Mouse (Mus musculus) cerebellum, adult 2 months (tissue): ENCODE results near the gene Emc4. TPM values are rescaled to one million over a fixed set of nuclear protein-coding genes. Genes with fewer than 3 reads are reported as not detected.

Source experiments
- DNase-seq, 2 experiments: peaks; one replicate each; pipeline ENCODE4 v3.0.0; 2021
- H3K27ac ChIP-seq: fragments of 200-500 bp; 2 replicates; pipeline ENCODE4 v1.5.1; 2012; ENCODE audit warnings: low read length, control low read depth, inconsistent platforms; ENCODE audit not compliant: insufficient read depth
- H3K27me3 ChIP-seq: fragments of 200-500 bp; 2 replicates; pipeline ENCODE4 v1.6.1; 2012; ENCODE audit warnings: inconsistent platforms, mild to moderate bottlenecking, low read length, moderate library complexity; ENCODE audit not compliant: control insufficient read depth, insufficient read depth
- H3K4me1 ChIP-seq: fragments of 200-500 bp; 2 replicates; pipeline ENCODE4 v1.6.1; 2011; ENCODE audit warnings: low read length; ENCODE audit not compliant: control insufficient read depth, insufficient read depth
- H3K4me3 ChIP-seq: fragments of 200-500 bp; replicated peaks from 2 replicates; pipeline ENCODE3; 2011; ENCODE audit warnings: mild to moderate bottlenecking, low read depth, low read length, control low read depth; ENCODE audit not compliant: insufficient read depth
- CTCF ChIP-seq: fragments of 200-500 bp; IDR thresholded peaks from 2 replicates; pipeline ENCODE4 v1.5.1; 2011; ENCODE audit warnings: low read depth, mild to moderate bottlenecking, control low read depth, low read length, moderate library complexity, borderline replicate concordance; ENCODE audit not compliant: insufficient read depth
- POLR2A ChIP-seq: fragments of 200-500 bp; IDR thresholded peaks from 2 replicates; pipeline ENCODE4 v1.6.1; 2011; ENCODE audit warnings: low read length, control low read depth, borderline replicate concordance; ENCODE audit not compliant: insufficient read depth
- WGBS: fragments of 180-500 bp; shearing (Covaris S2); methylation state at CpG from one replicate; pipeline ENCODE4 v1.1.7; 2018; 5-methylcytosine and 5-hydroxymethylcytosine counted together
- polyA plus RNA-seq: library from polyadenylated mRNA; depleted of rRNA; stranded (reverse); fragments of >200 nt; gene quantifications from 2 replicates; pipeline ENCODE4 v1.2.3, GENCODE M21; 2012; rRNA removed

The Emc4 gene
- polyA plus RNA-seq, 1 experiment, result 256 TPM

DNA sequence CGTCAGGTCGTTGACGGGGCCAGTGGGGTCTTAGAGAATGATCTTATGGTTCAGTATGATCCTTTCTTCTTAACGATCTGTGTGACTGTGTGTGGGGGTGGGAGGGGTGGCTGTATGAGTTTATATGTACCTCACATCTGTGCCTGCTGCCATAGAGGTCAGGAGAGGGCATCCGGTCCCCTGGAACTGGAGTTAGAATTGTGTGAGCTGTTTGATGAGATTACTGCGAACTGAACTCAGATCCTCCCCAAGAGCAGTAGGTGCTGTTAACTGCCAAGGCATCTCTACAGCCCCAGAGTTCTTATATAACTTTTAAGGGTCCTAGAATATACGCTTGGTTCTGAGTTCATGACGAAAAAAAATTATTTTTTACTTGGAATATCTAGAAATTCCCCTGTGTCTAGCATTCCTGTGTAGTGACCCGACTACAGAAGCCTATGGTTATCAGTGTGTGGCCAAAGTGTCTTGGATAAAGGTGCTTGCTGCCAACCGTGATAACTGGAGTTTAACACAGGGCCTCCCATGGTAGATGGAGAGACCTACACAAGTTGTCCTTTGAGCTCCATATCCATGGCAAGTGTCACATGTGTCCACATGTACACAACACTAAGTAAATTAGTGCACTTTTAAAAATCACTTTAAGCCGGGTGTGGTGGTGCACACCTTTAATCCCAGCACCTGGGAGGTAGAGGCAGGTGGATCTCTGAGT, 39.6 kb downstream of the Emc4 start:
- H3K4me3 ChIP-seq, result no peak overlapping the region
- no peak for TF ChIP-seq POLR2A
- TF ChIP-seq CTCF, result no peak
- H3K27ac ChIP-seq, result no peak overlapping the region
- DNase-seq, result no peak
- WGBS, result 87% methylated on average over 11 of the region's 11 CpGs
- H3K27me3 ChIP-seq, result no peaks in the 10 kb centered on the region
- no peaks in the 10 kb centered on the region for H3K4me1 ChIP-seq

DNA sequence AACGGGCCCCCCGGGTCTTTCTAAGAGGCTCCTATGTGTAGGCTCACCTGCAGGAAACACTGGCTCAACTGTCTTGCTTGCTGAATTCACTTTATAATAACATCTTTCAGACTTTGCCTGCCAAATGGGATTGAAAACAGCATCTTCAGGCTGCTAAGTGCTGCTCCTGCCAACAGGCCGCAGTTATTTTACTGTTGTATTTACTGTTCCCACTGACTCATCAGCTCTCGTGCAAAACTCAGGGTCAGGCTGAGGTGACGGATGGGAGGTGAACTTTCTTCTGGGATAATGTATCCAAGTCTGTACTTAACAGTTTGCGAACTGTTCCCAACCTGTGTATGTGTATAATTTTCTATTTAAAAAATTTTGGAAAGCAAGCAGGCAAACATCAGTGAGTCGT, 48.9 kb downstream of the Emc4 start:
- Histone ChIP-seq H3K4me1 (no peaks in the 10 kb centered on the region), H3K27ac (no peak overlapping the region), H3K27me3 (no peaks in the 10 kb centered on the region), H3K4me3 (no peak overlapping the region)
- 80% methylated on average over 7 of the region's 7 CpGs for WGBS
- DNase-seq, result no peak
- TF ChIP-seq CTCF (no peak), POLR2A (no peak)

DNA sequence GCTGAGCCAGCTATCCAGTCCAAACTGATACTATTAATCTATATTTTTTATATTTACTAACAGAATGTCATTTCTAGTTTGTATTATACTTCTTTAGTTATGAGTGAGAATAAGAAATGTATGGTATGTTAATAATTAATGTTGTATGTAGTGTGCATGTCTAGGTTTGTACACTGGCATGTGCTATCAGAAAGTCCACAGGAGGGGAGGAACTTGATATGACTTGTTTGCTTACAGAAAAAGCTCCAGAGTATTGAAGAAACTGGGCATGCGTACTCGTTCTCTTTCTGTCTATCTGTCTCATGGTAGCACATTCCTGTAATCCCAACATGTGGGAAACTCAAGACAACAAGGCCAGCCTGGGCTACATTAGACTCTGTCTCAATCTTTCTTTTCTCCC, 49.6 kb downstream of the Emc4 start:
- Histone ChIP-seq H3K27me3 (no peaks in the 10 kb centered on the region), H3K27ac (no peak overlapping the region), H3K4me1 (no peaks in the 10 kb centered on the region), H3K4me3 (no peak overlapping the region)
- no peak for DNase-seq
- TF ChIP-seq POLR2A (no peak), CTCF (no peak)
- WGBS, result 83% methylated on average over 2 of the region's 2 CpGs

DNA sequence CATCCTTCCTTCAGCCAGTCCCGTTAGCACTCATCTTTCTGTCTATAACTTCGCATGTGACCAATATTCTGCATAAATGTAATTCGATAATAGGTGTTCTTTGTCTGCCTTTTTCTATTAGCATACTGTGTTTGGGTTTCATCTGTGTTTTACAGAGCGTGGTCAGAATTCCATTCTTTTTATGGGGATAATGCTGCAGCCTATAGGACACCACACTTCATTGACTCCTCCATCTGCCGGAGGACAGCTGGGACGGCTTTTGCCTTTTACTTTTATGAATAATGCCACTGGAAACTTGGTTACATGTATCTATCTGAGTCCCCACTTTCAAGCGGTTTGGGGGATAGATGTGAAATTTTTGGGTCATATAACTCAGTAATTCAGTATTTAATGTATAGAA, 52.2 kb downstream of the Emc4 start:
- 86% methylated on average over 7 of the region's 7 CpGs for WGBS
- DNase-seq, result no peak
- H3K4me3 ChIP-seq, result no peak overlapping the region
- TF ChIP-seq POLR2A (no peak), CTCF (no peak)
- H3K27me3 ChIP-seq, result no peaks in the 10 kb centered on the region
- no peaks in the 10 kb centered on the region for H3K4me1 ChIP-seq
- H3K27ac ChIP-seq, result no peak overlapping the region

Other genes with a start within 250 kb of the Emc4 start
- not detected in 2 replicates for gene Olfr1316, start 233.1 kb downstream of the Emc4 start, polyA plus RNA-seq
- not detected in 2 replicates for gene Olfr1317, start 227.7 kb downstream of the Emc4 start, polyA plus RNA-seq
- gene Olfr1318, start 213.8 kb downstream of the Emc4 start, polyA plus RNA-seq, result not detected in 2 replicates
- 219 and 231 TPM in 2 replicates for gene Lpcat4, start 128.6 kb downstream of the Emc4 start, polyA plus RNA-seq
- gene Nutm1, start 108.7 kb downstream of the Emc4 start, polyA plus RNA-seq, result not detected in 2 replicates
- 99.7 and 104 TPM in 2 replicates for gene Nop10, start 106.1 kb downstream of the Emc4 start, polyA plus RNA-seq
- gene Slc12a6, start 102.2 kb downstream of the Emc4 start, polyA plus RNA-seq, result 96.9 and 98.7 TPM in 2 replicates
- 0.19 TPM in 1 of 2 replicates, not detected in the other for gene Gm21985, start 101.7 kb downstream of the Emc4 start, polyA plus RNA-seq
- gene Katnbl1, start 11.2 kb upstream of the Emc4 start, polyA plus RNA-seq, result 10.7 and 11.3 TPM in 2 replicates
- gene Emc7, start 87.0 kb upstream of the Emc4 start, polyA plus RNA-seq, result 40.4 and 41.3 TPM in 2 replicates
- gene Chrm5, start 112.7 kb upstream of the Emc4 start, polyA plus RNA-seq, result 0.16 and 0.41 TPM in 2 replicates
- gene Aven, start 124.9 kb upstream of the Emc4 start, polyA plus RNA-seq, result 14.6 and 19.1 TPM in 2 replicates